Mouse (Mus musculus) right cerebral cortex, postnatal 36 days (tissue): ENCODE measurements around the gene Focad.

Experiments used
- DNase-seq, 2 experiments: peaks; one replicate each; pipeline ENCODE4 v3.0.0; 2022; ENCODE audit warnings: low spot score in 2 of 2, mixed read lengths in 1 of 2

The Focad gene

GRCm38 (mm10) chr4:88396995-88397521 is 302.6 kb downstream of the Focad start:
- no peak for DNase-seq

GRCm38 (mm10) chr4:88400302-88400991 is 306.0 kb downstream of the Focad start:
- no peak for DNase-seq

- no peak for DNase-seq
Observed at GRCm38 (mm10) chr4:88400992-88401313, 306.5 kb downstream of the Focad start.

DNA sequence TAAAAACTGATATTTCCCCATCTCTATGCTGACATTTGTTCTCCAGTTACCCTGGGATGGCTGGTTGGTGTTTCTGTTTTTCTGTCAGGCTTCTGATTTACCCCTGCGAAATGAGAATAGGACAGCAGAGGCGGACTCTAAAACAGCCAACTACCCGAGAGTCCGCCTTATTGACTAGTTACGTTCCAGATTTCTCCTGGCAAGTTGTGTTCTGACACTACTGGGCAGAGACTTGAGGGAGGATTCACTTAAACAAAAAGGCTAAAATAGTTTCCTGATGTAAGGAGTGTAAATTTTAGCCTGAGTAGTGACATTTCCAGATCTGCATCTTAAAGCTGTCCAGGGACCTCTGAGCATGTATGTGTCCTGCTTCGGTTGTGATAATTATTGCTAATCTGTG is 308.5 kb downstream of the Focad start:
- no peak for DNase-seq

GRCm38 (mm10) chr4:88406887-88407696 is 312.7 kb downstream of the Focad start:
- DNase-seq: no peak

DNA sequence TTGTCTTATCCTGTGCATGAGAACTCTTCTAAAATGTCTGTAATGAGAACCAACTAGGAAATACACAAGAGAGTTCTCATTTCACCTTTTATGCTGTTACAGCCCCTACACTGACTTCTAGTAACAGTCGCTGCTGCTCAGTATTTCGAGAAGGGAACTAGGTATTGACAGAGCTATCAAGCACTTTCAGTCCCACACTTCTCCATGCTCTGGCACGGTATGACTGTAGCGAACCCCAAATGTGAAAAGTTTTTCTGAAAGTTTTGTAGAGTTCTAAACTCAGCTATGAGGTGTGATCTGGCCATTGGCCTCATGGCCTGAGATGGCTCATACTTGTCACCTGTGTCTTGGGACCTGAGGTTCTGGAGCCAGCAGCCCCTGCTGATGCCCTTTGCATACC is 314.9 kb downstream of the Focad start:
- DNase-seq: no peak

DNA sequence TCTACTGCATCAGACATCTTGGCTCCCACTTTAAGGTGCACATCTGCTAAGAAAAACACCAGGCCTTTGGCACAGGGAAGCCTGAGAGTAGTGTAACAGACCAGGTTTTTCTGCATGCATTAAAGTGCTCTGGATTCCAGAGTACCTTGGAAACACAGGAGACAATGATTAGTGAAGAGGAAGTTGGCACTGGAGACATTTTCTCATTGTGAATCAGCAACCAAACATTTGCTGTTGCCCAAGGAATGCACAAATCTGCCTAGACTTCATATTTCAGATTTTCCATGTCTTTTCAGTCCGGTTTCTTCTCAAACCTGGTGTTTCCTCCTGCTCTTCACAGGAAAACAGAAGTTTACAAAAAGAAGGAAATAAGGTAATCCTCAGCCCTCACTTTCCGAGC is 317.9 kb downstream of the Focad start:
- DNase-seq: no peak

GRCm38 (mm10) chr4:88415017-88415416 is 320.6 kb downstream of the Focad start:
- DNase-seq: no peak

GRCm38 (mm10) chr4:88419378-88419777 is 324.9 kb downstream of the Focad start:
- no peak for DNase-seq

DNA sequence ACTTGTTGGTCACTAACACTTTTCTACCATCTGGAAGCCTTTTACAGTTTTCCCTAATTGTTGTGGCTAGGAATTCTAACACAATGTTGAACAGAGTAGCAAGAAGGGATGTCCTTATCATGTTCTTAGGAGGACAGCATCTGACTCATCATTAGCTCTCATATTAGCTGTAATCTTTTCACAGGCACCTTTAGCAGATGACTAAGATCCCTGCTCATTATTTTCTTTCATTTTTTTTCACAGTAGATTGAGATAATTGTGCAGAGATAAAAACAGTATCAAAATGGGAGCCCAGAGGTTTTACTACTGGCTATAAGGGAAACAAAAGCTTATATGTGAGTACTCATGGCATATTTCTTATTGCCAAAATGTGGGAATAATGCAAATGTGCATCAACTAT is 330.1 kb downstream of the Focad start:
- DNase-seq: no peak

DNA sequence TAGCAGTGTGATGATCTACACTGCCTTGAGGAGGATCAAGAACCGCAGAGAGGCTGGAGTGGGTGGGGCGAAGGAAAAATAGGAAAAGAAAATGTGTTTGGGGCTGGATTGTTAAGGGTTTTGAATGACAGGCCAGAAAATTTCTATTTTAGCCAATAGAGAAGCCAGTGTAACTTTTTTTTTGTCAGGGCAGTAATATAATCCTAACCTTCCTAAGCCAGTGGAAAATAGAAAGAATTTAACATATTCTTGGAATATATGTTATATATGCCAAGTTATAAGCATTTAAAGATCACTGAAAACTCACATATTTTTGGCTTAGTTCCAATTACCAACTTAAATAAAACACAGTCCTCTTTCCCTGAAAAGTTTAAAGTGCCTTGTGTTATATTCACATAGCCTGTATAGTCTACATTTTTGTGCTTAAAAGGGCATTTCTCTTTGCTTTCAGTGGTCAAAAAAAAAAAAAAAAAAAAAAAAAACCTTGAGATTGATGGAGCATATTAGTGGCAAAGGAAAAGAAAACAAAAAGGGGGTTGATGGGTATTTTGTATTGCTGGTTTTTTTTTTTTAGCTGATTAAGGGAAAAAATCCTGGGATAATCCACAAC is 333.3 kb downstream of the Focad start:
- no peak for DNase-seq

GRCm38 (mm10) chr4:88432412-88433024 is 338.1 kb downstream of the Focad start:
- DNase-seq: no peak

- DNase-seq: no peak
Observed at GRCm38 (mm10) chr4:88436593-88437165, 342.2 kb downstream of the Focad start.

- DNase-seq: no peak
Observed at GRCm38 (mm10) chr4:88437166-88437565, 342.7 kb downstream of the Focad start.

DNA sequence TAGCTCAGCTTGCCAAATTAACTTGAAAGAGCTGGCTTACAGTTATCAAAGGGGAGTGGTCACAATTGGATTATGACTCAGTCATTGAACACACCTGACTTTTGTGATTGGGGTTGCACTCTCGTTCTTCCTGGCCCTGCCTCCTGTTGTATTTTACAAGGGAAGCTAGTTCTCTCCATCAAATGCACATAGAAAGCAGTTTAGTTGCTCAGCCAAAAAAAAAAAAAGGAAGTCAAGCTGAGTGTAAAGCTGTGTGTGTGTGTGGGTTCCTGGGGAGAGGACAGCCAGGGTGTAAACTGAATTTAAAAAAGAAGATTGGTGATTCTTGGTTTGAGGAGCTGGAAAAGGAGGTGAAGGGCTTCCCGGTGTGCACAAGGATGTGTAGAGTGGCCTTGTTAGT is 343.5 kb downstream of the Focad start:
- no peak for DNase-seq

- no peak for DNase-seq
Observed at GRCm38 (mm10) chr4:88438326-88438989, 344.0 kb downstream of the Focad start, which contains the start of gene Hacd4. TSS of gene Hacd4 (minus strand) at chr4:88438928.

DNA sequence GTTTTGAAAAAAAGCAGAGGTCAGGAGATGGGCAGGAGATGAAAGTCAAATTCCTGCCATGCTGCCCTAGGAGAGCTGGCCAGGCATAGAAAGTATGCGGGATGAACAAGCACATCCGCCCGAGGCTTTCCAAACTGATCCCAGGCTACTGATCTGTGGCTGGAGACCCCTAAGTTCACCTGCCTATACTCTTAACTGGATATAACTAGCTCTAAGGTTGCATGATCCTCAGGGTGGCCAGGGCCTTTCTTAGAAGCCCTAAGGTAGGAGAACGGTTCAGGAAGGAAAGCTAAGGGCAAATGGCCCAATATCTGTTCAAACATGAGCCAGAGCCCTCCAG is 344.5 kb downstream of the Focad start:
- no peak for DNase-seq

DNA sequence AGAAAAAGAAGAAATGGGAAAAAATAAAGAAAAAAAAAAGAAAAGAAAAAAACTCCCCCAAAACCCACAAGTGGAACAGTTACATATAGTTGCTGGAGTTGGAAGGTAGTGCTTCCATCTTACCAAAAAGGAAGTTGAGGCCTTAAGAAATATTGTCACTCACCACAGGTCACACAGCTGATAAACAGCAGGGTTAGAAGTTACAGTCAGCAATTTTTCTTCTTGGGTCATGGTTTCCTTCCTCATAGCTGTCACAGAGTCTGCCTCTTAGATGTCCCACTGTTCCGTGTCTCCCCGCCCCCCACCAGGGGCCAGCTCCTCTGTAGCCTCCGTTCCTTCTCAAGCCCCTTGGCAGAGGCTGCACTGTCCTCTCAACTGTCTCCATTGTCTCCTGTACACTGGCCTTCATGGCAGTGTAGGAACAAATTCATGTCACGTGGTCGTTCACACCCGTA is 345.3 kb downstream of the Focad start:
- no peak for DNase-seq

- DNase-seq: no peak
Observed at GRCm38 (mm10) chr4:88440814-88441213, 346.4 kb downstream of the Focad start.

DNA sequence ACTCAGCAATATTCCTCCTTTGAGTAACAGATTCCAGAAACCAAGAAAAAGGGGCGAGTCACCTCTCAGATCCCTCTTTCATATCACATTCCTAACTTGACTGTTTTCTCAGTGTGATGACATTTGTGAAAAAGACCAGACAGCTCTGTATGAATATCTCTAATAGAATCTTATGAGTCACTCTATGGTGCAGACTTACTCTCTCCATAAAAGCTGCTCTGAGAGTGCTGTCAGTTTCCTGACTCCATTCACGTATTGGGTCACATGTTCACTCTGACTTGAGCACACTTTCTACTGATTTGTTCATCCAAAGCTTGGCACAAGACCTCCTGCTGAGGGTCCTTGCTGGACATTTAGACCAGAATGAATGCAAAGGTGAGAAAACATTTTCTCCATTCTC is 354.5 kb downstream of the Focad start:
- DNase-seq: no peak

GRCm38 (mm10) chr4:88450087-88450765 is 355.8 kb downstream of the Focad start:
- no peak for DNase-seq
